Mouse (Mus musculus): ENCODE results near the gene Blcap. TPM values are rescaled to one million over a fixed set of nuclear protein-coding genes. Genes with fewer than 3 reads are reported as not detected.

Gene Blcap
- polyA plus RNA-seq, 1 experiment = 89.1 TPM

- no peak for TF ChIP-seq CTCF (IDR thresholded peaks at IDR 0.05; ENCODE audit: extremely low read depth, insufficient read depth, low read length)
- no peak for TF ChIP-seq POLR2A (IDR thresholded peaks at IDR 0.05; ENCODE audit: extremely low read depth, insufficient read depth, low read length)
- Histone ChIP-seq H3K4me1 (ENCODE audit: control insufficient read depth, insufficient read depth, low read length) (peaks cover 1% of the 10 kb centered on the region; the same call in 1 of the 2 replicates), H3K27ac (ENCODE audit: insufficient read depth, low read length) (no peak overlapping the region), H3K4me3 (ENCODE audit: insufficient read depth, low read length) (no peak overlapping the region)
Measured at GRCm38 (mm10) chr2:157531681-157532426, 39.2 kb downstream of the Blcap start.

DNA sequence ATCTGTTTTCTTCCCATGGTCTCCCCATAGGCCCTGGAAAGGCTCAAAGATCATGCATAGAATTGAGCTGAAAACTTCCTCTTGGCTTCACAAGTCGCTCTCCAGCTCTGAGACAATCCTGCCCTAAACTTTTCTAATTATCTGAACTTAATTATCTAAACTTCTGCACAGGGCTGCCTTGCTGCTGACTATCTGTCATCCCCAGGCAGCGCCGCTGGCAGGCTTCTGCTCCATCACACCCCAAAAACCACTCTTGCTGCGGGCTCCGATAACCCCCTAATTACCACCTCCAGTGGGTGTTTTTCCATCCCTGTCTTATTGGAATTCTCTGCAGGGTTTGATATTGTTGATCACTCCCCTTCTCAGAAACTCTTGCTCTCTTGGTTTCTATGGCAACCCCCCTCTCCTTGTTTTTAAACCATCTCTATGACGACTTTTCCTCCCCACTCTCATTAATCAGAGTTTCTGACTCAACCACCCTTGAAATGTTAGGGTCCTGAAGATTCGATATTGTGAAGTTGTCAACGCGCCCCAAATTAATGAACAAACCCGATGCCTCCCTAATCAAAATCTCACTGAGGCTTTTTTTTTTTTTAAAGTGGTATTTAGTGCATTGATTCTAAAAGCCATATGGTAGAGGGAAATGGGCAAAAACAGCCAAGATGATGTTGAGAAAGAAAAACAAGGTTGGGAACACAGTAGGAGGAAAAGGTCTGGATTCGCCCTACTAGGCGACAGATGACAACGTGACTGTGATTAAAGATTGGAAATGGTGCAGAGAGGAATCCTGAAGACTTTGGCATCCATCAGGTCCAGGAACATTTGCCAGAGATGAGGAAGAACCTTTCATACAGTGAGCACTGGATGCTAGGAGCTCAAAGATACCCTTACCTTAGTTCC lies 40.8 kb downstream of the Blcap start:
- Histone ChIP-seq H3K27ac (ENCODE audit: insufficient read depth, low read length) (no peak overlapping the region), H3K4me3 (ENCODE audit: insufficient read depth, low read length) (no peak overlapping the region), H3K4me1 (ENCODE audit: control insufficient read depth, insufficient read depth, low read length) (peaks cover 1% of the 10 kb centered on the region; the same call in 1 of the 2 replicates)
- TF ChIP-seq CTCF (IDR thresholded peaks at IDR 0.05; ENCODE audit: extremely low read depth, insufficient read depth, low read length) (no peak), POLR2A (IDR thresholded peaks at IDR 0.05; ENCODE audit: extremely low read depth, insufficient read depth, low read length) (no peak)

DNA sequence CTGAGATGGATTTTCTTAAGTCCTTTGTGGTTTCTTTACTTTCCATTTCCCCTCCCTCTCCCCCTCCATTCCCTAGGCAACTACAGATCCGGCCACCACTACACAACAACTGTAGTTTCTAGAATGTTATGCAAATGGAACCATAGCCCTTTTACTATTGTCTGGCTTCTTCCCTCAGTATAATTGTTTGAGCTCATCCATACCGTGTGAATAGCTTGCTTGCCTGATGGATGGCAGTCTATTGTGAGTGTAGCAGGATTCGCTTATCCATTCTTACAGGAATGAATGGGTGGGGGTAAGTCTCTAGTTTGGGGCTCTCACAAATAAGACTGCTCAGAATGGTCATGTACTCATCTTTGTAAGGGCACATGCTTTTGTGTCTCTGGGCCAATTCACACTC lies 48.5 kb downstream of the Blcap start:
- TF ChIP-seq POLR2A (IDR thresholded peaks at IDR 0.05; ENCODE audit: extremely low read depth, insufficient read depth, low read length) (no peak), CTCF (IDR thresholded peaks at IDR 0.05; ENCODE audit: extremely low read depth, insufficient read depth, low read length) (no peak)
- Histone ChIP-seq H3K27ac (ENCODE audit: insufficient read depth, low read length) (no peak overlapping the region), H3K4me1 (ENCODE audit: control insufficient read depth, insufficient read depth, low read length) (peaks cover 4% of the 10 kb centered on the region), H3K4me3 (ENCODE audit: insufficient read depth, low read length) (no peak overlapping the region)

DNA sequence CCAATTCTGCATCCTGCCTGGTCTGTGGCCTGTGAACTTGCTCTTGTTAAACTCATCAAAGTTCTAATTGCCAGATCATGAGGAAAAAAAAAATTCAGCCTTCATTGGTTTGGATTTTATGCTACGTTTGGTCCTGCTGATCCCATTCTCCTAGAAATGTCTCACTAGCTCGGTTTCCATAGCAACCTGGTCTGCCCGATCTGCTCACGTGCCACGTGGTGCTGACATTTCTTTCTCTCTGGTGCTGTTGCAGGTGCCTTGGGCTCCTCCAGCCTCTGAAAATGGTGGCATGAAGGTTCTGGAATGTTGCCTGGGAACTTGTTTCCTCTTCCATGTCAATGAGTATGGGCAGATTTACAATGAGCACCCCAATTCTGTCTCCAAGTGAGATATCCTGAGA lies 50.6 kb downstream of the Blcap start:
- Histone ChIP-seq H3K4me3 (ENCODE audit: insufficient read depth, low read length) (no peak overlapping the region), H3K27ac (ENCODE audit: insufficient read depth, low read length) (no peak overlapping the region), H3K4me1 (ENCODE audit: control insufficient read depth, insufficient read depth, low read length) (peaks cover 4% of the 10 kb centered on the region)
- no peak for TF ChIP-seq POLR2A (IDR thresholded peaks at IDR 0.05; ENCODE audit: extremely low read depth, insufficient read depth, low read length)
- TF ChIP-seq CTCF (IDR thresholded peaks at IDR 0.05; ENCODE audit: extremely low read depth, insufficient read depth, low read length) = no peak

DNA sequence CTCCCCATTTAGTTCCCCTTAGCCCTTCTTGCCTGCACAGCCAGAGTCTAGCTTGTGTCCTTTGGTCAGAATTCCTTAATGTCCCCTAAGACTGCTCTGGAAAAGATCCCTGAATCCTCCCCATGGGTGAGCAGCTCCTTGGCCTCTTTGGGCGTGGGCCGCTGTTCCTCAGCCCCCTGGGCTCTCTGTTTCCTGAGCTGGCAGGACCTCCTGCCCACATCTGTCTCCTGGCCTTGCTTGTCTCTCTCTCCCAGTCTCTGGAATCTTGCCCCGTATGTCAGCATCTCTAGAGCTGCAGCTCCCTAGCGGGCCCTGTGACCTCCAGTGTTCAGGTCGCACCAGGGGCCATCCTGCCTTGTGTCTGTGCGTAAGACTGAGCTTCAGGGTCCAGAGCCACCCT lies 51.6 kb downstream of the Blcap start:
- H3K27ac ChIP-seq (ENCODE audit: insufficient read depth, low read length) = no peak overlapping the region
- no peak for TF ChIP-seq CTCF (IDR thresholded peaks at IDR 0.05; ENCODE audit: extremely low read depth, insufficient read depth, low read length)
- TF ChIP-seq POLR2A (IDR thresholded peaks at IDR 0.05; ENCODE audit: extremely low read depth, insufficient read depth, low read length) = no peak
- H3K4me1 ChIP-seq (ENCODE audit: control insufficient read depth, insufficient read depth, low read length) = peaks cover 4% of the 10 kb centered on the region
- H3K4me3 ChIP-seq (ENCODE audit: insufficient read depth, low read length) = no peak overlapping the region

DNA sequence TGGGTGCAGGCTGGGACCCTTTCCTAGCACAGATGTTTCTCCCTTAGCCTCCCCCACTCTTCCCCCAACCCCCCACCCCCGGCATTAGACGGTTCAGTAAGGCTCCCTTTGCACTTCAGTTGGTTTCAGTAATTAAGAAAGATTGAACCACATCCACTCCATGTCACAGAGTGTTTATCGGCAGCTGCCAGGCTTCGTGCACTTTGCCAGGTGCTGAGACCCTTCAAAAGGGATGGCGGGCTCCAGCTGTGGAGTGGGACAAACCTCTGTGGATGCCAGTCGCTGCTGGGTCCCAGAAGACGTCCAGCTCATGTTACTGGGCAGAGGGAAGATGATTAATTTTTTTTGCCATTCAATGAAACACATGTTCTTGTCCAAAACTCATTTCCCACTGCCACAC lies 52.6 kb downstream of the Blcap start:
- TF ChIP-seq POLR2A (IDR thresholded peaks at IDR 0.05; ENCODE audit: extremely low read depth, insufficient read depth, low read length) (no peak), CTCF (IDR thresholded peaks at IDR 0.05; ENCODE audit: extremely low read depth, insufficient read depth, low read length) (no peak)
- Histone ChIP-seq H3K4me1 (ENCODE audit: control insufficient read depth, insufficient read depth, low read length) (peaks cover 6% of the 10 kb centered on the region), H3K27ac (ENCODE audit: insufficient read depth, low read length) (no peak overlapping the region), H3K4me3 (ENCODE audit: insufficient read depth, low read length) (no peak overlapping the region)

- TF ChIP-seq CTCF (IDR thresholded peaks at IDR 0.05; ENCODE audit: extremely low read depth, insufficient read depth, low read length) = no peak
- TF ChIP-seq POLR2A (IDR thresholded peaks at IDR 0.05; ENCODE audit: extremely low read depth, insufficient read depth, low read length) = no peak
- peaks cover 9% of the 10 kb centered on the region for H3K4me1 ChIP-seq (ENCODE audit: control insufficient read depth, insufficient read depth, low read length)
- no peak overlapping the region for H3K27ac ChIP-seq (ENCODE audit: insufficient read depth, low read length)
- no peak overlapping the region for H3K4me3 ChIP-seq (ENCODE audit: insufficient read depth, low read length)
Measured at GRCm38 (mm10) chr2:157517526-157517925, 53.5 kb downstream of the Blcap start.

GRCm38 (mm10) chr2:157514353-157514752 lies 56.7 kb downstream of the Blcap start:
- Histone ChIP-seq H3K4me3 (ENCODE audit: insufficient read depth, low read length) (no peak overlapping the region), H3K27ac (ENCODE audit: insufficient read depth, low read length) (no peak overlapping the region), H3K4me1 (ENCODE audit: control insufficient read depth, insufficient read depth, low read length) (peaks cover 5% of the 10 kb centered on the region; the same call in 1 of the 2 replicates)
- no peak for TF ChIP-seq CTCF (IDR thresholded peaks at IDR 0.05; ENCODE audit: extremely low read depth, insufficient read depth, low read length)
- TF ChIP-seq POLR2A (IDR thresholded peaks at IDR 0.05; ENCODE audit: extremely low read depth, insufficient read depth, low read length) = no peak

DNA sequence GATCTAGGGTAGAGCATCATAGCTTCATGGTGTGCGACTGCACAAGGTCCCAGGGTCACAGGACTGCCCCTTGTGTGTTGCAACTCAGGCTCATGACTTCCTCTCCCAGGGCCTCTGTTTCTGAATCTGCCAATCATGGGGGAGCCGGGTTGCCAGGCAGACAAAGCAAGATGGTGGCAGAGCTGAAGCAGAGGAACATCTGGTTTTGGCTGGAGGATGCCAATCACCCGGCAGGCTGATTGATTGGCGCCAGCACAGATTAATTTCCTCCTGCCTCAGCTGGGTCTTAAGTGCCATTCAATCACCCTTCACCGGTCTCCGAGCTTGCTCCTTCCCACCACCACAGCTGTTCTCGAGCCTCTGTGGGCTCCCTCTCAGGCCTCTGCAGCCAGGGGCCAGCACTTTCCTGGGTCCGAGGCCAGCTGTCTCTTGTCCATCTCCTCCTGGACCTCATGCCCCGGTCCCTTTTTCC lies 57.3 kb downstream of the Blcap start:
- Histone ChIP-seq H3K4me3 (ENCODE audit: insufficient read depth, low read length) (no peak overlapping the region), H3K27ac (ENCODE audit: insufficient read depth, low read length) (no peak overlapping the region)
- no peak for TF ChIP-seq CTCF (IDR thresholded peaks at IDR 0.05; ENCODE audit: extremely low read depth, insufficient read depth, low read length)
- TF ChIP-seq POLR2A (IDR thresholded peaks at IDR 0.05; ENCODE audit: extremely low read depth, insufficient read depth, low read length) = no peak

More for the DNA sequence above, 57.3 kb downstream of the Blcap start:
- H3K4me1 ChIP-seq (ENCODE audit: control insufficient read depth, insufficient read depth, low read length) = peaks cover 5% of the 10 kb centered on the region; the same call in 1 of the 2 replicates
